Mouse (Mus musculus) left cerebral cortex, adult 2 months (tissue): ENCODE results near the gene Gm14137. TPM values are rescaled to one million over a fixed set of nuclear protein-coding genes. Genes with fewer than 3 reads are reported as not detected.

ENCODE experiments used
- DNase-seq, 2 experiments: peaks; one replicate each; pipeline ENCODE4 v3.0.0; 2021 to 2022; ENCODE audit warnings: low spot score in 2 of 2, mixed read lengths in 1 of 2; ENCODE audit errors: extremely low spot score in 1 of 2
- H3K27ac ChIP-seq: fragments of 200-600 bp; 2 replicates; pipeline ENCODE4 v1.8.1; 2022
- H3K4me3 ChIP-seq: fragments of 200-600 bp; 2 replicates; pipeline ENCODE4 v1.8.1; 2022
- CTCF ChIP-seq: fragments of 200-600 bp; IDR thresholded peaks from 2 replicates; pipeline ENCODE4 v1.8.1; 2022; ENCODE audit warnings: antibody characterized with exemption, mild to moderate bottlenecking, moderate library complexity
- intact Hi-C: fragments of 180-260 bp; cut with DNase I; formaldehyde crosslinking; loops from one replicate; pipeline ENCODE4 v1.15.1; 2025
- long read RNA-seq, 2 experiments: library from polyadenylated mRNA; stranded (forward); transcript quantifications; one replicate each; pipeline ENCODE4 v2.0.0; 2021; ENCODE audit warnings: borderline mapping rate in 2 of 2
- total RNA-seq, 2 experiments: library from RNA; stranded (reverse); gene quantifications; 2 replicates each; pipeline ENCODE4 v1.2.3; 2021

Gm14137 gene
- total RNA-seq, result not detected
- long read RNA-seq, experiment 1, transcript Gm14137-201 (1 exons, 3,067 nt), result major isoform, 5 of 5 reads
- long read RNA-seq, experiment 1, partial matches to known transcripts, result 0 of 5 reads
- long read RNA-seq, experiment 1, other reads (novel, unspliced or antisense), result 0 of 5 reads
- long read RNA-seq, experiment 2, partial matches to known transcripts, result 0 of 1 reads
- long read RNA-seq, experiment 2, other reads (novel, unspliced or antisense), result 0 of 1 reads

GRCm38 (mm10) chr2:119173991-119174651 is at the start of gene Gm14137:
Gene Gm14137, plus strand, starts transcription at chr2:119174509.
- TF ChIP-seq CTCF, result no peak
- intact Hi-C loops, result no loop called here
- H3K4me3 ChIP-seq, result no peak within 1 kb of the TSS
- no peak for DNase-seq
- H3K27ac ChIP-seq, result no peak within 1 kb of the TSS

GRCm38 (mm10) chr2:119136346-119136898 is 37.9 kb upstream of the Gm14137 start:
- Histone ChIP-seq H3K27ac (no peak overlapping the region), H3K4me3 (no peak overlapping the region)
- no peak for DNase-seq
- no peak for TF ChIP-seq CTCF
- intact Hi-C loops, result no loop called here

- TF ChIP-seq CTCF, result no peak; the same call in 1 of the 2 replicates
- DNase-seq, result no peak
- intact Hi-C loops, result no loop called here
- no peak overlapping the region for H3K4me3 ChIP-seq
- H3K27ac ChIP-seq, result no peak overlapping the region
These were observed 29.1 kb upstream of the Gm14137 start for GRCm38 (mm10) chr2:119145199-119145598.

DNA sequence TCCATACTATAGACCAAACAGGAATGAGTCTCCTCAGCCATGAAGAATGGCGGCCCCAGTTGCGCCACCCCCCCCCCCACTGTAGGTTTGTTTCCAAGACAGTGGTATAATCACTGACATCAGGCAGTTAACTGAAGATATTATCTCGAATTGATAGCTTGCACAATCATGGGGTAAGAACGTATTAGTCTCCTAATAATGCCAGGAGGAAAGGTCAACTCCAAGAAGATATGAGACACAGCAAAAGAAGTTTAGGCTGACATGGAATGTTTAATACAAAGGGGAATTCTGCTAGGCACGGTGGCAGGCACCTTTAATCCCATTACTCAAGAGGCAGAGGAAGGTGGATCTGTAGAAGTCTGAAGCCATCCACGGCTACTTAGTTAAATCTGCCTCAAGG is 27.9 kb upstream of the Gm14137 start:
- Histone ChIP-seq H3K4me3 (no peak overlapping the region), H3K27ac (no peak overlapping the region)
- no peak for TF ChIP-seq CTCF
- intact Hi-C loops, result no loop called here
- no peak for DNase-seq

DNA sequence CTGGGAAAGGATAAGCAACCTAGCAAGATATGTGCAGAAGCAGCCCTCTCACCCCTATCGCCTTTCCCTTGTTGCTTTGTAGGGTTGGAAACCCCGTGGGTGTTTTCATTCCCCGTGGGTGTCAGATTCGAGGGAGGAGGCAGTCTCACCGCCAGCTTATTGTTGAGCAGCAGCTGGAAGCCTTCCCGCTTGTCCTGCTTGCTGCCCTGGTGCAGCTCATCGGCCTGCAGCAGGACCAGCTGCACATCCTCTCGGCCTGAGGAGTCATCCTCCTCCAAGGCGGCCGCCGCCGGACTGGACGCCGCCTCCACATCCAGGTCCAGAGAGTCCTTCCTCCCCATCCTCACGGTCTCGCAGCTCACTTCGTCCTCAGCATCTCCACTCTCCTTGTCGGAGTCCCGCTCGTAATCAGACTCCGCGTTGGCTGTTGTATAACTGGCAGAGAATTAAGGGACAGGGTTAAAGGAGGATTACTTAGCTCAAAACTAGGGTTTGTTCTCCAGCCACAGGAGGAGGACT is 27.1 kb upstream of the Gm14137 start:
- no peak for TF ChIP-seq CTCF
- intact Hi-C loops, result no loop called here
- Histone ChIP-seq H3K27ac (peak overlapping the region; percentile 24; the same call in 1 of the 2 replicates), H3K4me3 (no peak overlapping the region)
- DNase-seq, result no peak

GRCm38 (mm10) chr2:119147775-119148174 is 26.5 kb upstream of the Gm14137 start:
- H3K27ac ChIP-seq, result peak overlapping the region; percentile 24; the same call in 1 of the 2 replicates
- no peak overlapping the region for H3K4me3 ChIP-seq
- intact Hi-C loops, result no loop called here
- DNase-seq, result no peak
- no peak for TF ChIP-seq CTCF

DNA sequence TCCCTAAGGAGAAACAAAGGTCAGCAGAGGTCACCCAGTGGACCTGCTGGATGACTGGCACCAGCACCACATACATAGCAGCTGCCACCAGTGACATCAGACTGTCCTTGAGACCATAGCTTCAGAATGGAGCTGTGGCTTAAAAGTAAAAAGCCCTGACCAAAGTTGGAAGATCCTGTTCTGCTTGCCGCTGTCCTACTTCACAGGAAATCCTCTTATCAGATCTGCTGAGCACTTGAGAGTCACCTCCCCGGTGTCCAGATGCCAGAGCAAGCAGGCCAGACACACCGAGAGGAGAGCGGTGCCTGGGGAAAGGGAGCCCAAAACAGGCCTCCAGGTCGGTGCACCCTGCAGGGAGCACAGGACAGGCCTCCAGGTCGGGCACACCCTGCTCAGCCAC is 22.1 kb upstream of the Gm14137 start:
- no peak for TF ChIP-seq CTCF
- Histone ChIP-seq H3K4me3 (no peak overlapping the region), H3K27ac (no peak overlapping the region)
- intact Hi-C loops, result no loop called here
- DNase-seq, result no peak

- intact Hi-C loops, result no loop called here
- no peak overlapping the region for H3K27ac ChIP-seq
- H3K4me3 ChIP-seq, result no peak overlapping the region
- TF ChIP-seq CTCF, result no peak
- DNase-seq, result no peak
These were observed 19.6 kb upstream of the Gm14137 start for GRCm38 (mm10) chr2:119154683-119155082.

DNA sequence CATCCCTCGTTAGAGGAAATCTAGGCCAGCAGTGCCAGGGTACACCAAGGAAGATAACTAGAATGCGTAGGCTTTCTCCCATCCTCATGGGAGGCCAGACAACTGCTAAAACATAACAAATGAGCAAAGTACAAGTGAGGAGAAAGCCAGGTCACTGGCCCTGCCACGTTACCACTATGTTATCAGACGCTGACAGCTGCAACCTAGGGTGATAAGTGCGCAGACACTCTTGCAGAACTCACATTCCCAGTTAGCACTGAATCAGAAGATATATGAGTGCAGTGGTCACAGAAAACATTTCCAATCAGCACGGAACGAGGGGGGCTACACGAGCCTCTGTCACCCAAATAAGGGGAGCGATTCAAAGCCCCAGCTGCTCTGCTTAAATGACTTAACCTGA is 18.9 kb upstream of the Gm14137 start:
- no peak for TF ChIP-seq CTCF
- no peak for DNase-seq
- intact Hi-C loops, result no loop called here
- no peak overlapping the region for H3K27ac ChIP-seq
- H3K4me3 ChIP-seq, result no peak overlapping the region; the same call in 1 of the 2 replicates

DNA sequence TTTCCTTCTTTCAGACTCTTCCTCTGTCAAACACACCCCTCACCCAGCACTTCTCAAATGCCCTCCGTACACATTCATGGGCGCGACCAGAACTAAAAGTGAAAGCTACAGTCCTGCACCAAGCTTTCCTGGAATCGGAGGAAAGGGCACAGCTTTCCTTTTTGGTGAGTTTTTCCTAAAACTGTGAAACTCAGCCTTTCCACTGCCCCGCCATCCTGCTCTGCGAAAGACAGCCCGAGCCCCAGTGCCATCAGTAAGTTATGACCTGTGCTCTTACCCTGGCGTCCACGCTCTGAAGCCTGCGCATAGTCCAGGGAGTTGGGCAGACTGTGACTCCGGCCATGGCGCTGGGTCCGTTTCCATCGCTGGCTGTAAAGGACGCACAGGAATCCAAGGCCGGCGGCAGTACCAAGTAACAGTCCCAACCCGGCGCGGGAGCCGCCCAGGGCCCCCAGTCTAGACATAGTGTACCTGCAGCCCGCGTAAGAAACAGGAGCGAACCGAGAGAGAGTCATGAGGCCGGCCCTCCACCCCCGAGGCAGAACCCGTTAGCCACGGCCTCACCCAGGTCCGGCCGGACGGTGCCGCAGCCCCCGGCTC is 18.1 kb upstream of the Gm14137 start:
- DNase-seq, result no peak

DNA sequence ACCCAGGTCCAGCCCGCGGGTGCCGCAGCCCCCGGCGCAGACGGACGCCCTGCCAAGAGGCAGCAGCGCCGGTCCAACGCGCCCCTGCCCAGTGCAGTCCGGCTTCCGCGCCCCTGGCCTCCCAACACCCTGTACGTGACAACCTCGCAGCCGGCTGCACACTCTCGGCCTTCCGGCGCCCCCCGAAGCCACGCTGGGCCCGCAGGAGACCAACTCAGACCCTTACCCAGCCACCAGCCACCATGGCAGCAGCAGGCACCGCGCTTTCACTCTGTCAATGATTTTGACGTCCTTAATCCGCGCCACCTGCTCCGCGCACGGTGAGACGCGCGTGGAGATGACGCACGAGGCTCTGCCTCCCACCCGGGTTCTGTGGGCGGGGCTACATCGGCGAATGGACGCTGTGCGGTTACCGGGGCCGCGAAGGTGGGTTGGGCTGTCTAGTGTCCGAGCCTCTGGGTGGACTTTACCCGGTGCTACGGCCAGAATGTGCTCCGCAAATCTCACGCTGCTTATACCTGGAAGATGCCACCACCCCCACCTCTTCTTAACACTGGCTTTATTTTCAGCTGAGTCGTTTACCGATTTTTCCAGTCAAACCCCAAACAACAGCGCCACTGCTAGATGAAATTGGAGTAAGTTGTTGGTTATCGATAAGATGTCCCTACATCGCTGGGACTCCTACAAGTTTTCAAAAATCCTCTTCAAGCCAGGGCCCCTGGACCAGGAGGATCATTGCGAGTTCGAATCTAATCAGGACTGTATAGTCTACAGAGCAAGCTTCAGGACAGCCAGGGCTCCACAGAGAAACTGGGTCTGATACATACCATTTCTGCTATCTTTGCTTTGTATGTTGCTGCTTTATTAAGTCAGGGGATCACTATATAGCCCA is 17.4 kb upstream of the Gm14137 start, which contains the start of gene Rmdn3:
Gene Rmdn3 (minus strand): TSS at position 354 of the 892 bp plus-strand sequence.
- no peak; the same call in none of the 2 replicates for TF ChIP-seq CTCF
- DNase-seq, result peak; percentile 95 to 97
- intact Hi-C loops, result loop anchor here (2.0 kb wide), 1 partner anchor 32 kb away; no protein-coding TSS in a partner anchor
- Histone ChIP-seq H3K4me3 (peak within 1 kb of the TSS; percentile 93), H3K27ac (peak within 1 kb of the TSS; percentile 80)

More for the DNA sequence above, 18.1 kb upstream of the Gm14137 start:
- Histone ChIP-seq H3K4me3 (peak overlapping the region; percentile 93), H3K27ac (peak overlapping the region; percentile 80)
- intact Hi-C loops, result loop anchor here (2.0 kb wide), 1 partner anchor 33 kb away; no protein-coding TSS in a partner anchor
- TF ChIP-seq CTCF, result no peak
